ENCODE assay signal across 16 mouse cellular contexts in the genomic region with DNA sequence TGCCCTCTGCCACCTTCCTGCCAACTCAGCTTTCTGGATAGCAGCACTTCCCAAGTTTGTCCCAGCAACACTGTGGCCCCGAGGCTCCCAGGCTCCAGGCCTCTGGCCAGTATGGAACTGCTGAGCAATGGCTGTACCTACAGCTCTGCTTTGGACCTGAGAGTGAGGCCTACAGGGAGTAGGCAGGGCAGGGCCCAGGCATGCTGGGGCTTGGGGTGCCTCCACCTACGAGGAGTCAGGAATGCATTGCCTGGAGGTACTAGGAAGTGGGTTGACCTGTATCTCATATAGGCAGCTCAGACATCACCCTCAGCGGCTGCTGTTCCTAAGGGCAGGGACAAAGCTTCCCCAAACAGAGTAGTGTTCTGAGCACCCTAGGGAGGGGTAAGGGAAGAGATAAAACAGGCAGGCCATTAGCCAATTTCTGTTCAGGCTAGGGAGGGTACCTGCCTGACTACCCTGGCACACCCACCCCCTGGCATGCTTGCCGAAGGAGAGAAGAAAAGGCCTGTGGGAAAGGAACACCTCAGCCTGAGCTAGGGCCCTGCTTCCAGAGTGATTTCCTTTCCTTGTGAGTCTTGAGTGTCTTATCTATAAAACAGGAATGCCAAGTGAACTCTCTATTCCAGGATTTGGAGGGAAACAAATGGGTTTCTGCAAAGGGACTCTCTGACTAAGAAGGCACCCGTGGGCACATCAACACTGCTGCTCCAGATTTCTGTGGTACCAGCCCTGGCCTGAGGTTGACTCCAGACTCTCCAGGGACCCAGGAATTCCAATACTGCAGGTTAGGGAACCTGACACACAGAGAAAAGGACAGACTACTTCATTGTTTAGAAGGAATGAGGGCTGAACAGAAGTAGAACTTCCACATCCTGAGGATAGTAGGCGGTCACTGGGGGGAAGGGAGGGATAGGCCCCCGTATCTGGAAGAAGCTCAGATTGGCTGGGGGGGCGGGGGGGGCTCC. TPM values are rescaled to one million over a fixed set of nuclear protein-coding genes. Genes with fewer than 3 reads are reported as not detected.
DNase-seq lines count a peak whose midpoint lies in the region; ATAC-seq and TF ChIP-seq lines count a peak whose summit lies in the region.
"Had no signal": no experiment of that assay in that cellular context is flagged by ENCODE, and none has a peak within 500 bp of the region (broad histone marks: within the 10 kb centered on the region; RNA-seq: fewer than 3 reads in every experiment).

No protein-coding gene starts in this region.

- 39% methylated on average over 8 of the region's 8 CpGs for WGBS in heart, embryonic 15.5 days
- WGBS in midbrain, postnatal 0 days: 70% methylated on average over 8 of the region's 8 CpGs
- WGBS in midbrain, embryonic 13.5 days: 73% methylated on average over 8 of the region's 8 CpGs
- 57% methylated on average over 8 of the region's 8 CpGs for WGBS in stomach, embryonic 15.5 days

- peaks cover 10% of the 10 kb centered on the region; the same call in 1 of the 2 replicates for H3K36me3 ChIP-seq in heart, embryonic 15.5 days
- H3K36me3 ChIP-seq in midbrain, postnatal 0 days (ENCODE audit: insufficient read depth, low read length): peaks cover 7% of the 10 kb centered on the region
- no peaks in the 10 kb centered on the region for H3K36me3 ChIP-seq in midbrain, embryonic 13.5 days
- H3K36me3 ChIP-seq in stomach, embryonic 15.5 days: no peaks in the 10 kb centered on the region
- H3K36me3 ChIP-seq: G1E had no signal

- H3K9ac ChIP-seq in heart, embryonic 15.5 days: no peak overlapping the region
- H3K9ac ChIP-seq in midbrain, postnatal 0 days (replicated peaks; ENCODE audit: low read length, poor library complexity, severe bottlenecking): 0 out of 2 replicates have a peak overlapping the region, but pooled peaks have one; percentile 13
- H3K9ac ChIP-seq in midbrain, embryonic 13.5 days (replicated peaks): no peak overlapping the region
- H3K9ac ChIP-seq in stomach, embryonic 15.5 days: no peak overlapping the region

- peaks cover 69% of the 10 kb centered on the region for H3K4me1 ChIP-seq in heart, embryonic 15.5 days (replicated peaks)
- H3K4me1 ChIP-seq in midbrain, postnatal 0 days (ENCODE audit: insufficient read depth, low read length): peaks cover 7% of the 10 kb centered on the region; the same call in 1 of the 2 replicates
- H3K4me1 ChIP-seq in midbrain, embryonic 13.5 days (replicated peaks): peaks cover 13% of the 10 kb centered on the region
- H3K4me1 ChIP-seq in stomach, embryonic 15.5 days: peaks cover 60% of the 10 kb centered on the region

- TF ChIP-seq CTCF in midbrain, postnatal 0 days (IDR thresholded peaks at IDR 0.05): no peak

- H3K9me3 ChIP-seq in heart, embryonic 15.5 days (replicated peaks): no peaks in the 10 kb centered on the region
- H3K9me3 ChIP-seq in midbrain, postnatal 0 days (ENCODE audit: low read length): no peaks in the 10 kb centered on the region
- no peaks in the 10 kb centered on the region for H3K9me3 ChIP-seq in midbrain, embryonic 13.5 days
- H3K9me3 ChIP-seq in stomach, embryonic 15.5 days: no peaks in the 10 kb centered on the region
- H3K9me3 ChIP-seq: G1E had no signal

- no peaks in the 10 kb centered on the region for H3K27me3 ChIP-seq in heart, embryonic 15.5 days
- no peaks in the 10 kb centered on the region for H3K27me3 ChIP-seq in midbrain, postnatal 0 days (ENCODE audit: insufficient read depth, low read length)
- H3K27me3 ChIP-seq in midbrain, embryonic 13.5 days: peaks cover 24% of the 10 kb centered on the region
- no peaks in the 10 kb centered on the region for H3K27me3 ChIP-seq in stomach, embryonic 15.5 days (replicated peaks)

- peak overlapping the region; percentile 86 for H3K27ac ChIP-seq in heart, embryonic 15.5 days
- no peak overlapping the region for H3K27ac ChIP-seq in midbrain, postnatal 0 days (ENCODE audit: low read depth, low read length)
- no peak overlapping the region for H3K27ac ChIP-seq in midbrain, embryonic 13.5 days
- peak overlapping the region; percentile 64 for H3K27ac ChIP-seq in stomach, embryonic 15.5 days
- H3K27ac ChIP-seq: macrophage had no signal

- ATAC-seq in heart, embryonic 15.5 days (replicated peaks; ENCODE audit: insufficient number of reproducible peaks, insufficient read depth, low FRiP score, low read depth): no peak
- ATAC-seq in midbrain, postnatal 0 days (ENCODE audit: low FRiP score): no peak
- ATAC-seq in midbrain, embryonic 13.5 days: no peak
- no peak for ATAC-seq in stomach, embryonic 15.5 days (ENCODE audit: insufficient read depth, low FRiP score, low read depth)
- ATAC-seq: activated CD4-positive, CD25-positive, alpha-beta regulatory T cell, adult 4 months had no signal

- no peak for DNase-seq in heart, postnatal 14 days
- no peak for DNase-seq in midbrain, postnatal 0 days (ENCODE audit: low spot score)
- peak; percentile 61 for DNase-seq in fat pad, adult 2 months (ENCODE audit: extremely low read depth, low read depth, low spot score)
- DNase-seq in spleen, postnatal 36 days (ENCODE audit: low spot score in 2 of 2): no peak
- DNase-seq in gastrocnemius, postnatal 10 days: no peak
- DNase-seq: retina, postnatal 1 day had no signal

- intact Hi-C loops in heart, postnatal 14 days (cut with DNase I): no loop called here

- H3K4me2 ChIP-seq in heart, embryonic 15.5 days: 0 out of 2 replicates have a peak overlapping the region, but pooled peaks have one; percentile 30
- H3K4me2 ChIP-seq in midbrain, postnatal 0 days (ENCODE audit: low read depth, low read length, poor library complexity, severe bottlenecking): no peak overlapping the region
- H3K4me2 ChIP-seq in midbrain, embryonic 13.5 days (replicated peaks): no peak overlapping the region
- no peak overlapping the region for H3K4me2 ChIP-seq in stomach, embryonic 15.5 days

- H3K4me3 ChIP-seq in heart, embryonic 15.5 days: no peak overlapping the region
- H3K4me3 ChIP-seq in midbrain, postnatal 0 days (ENCODE audit: low read depth, low read length): no peak overlapping the region
- no peak overlapping the region for H3K4me3 ChIP-seq in midbrain, embryonic 13.5 days (replicated peaks)
- H3K4me3 ChIP-seq in stomach, embryonic 15.5 days (replicated peaks): no peak overlapping the region
- H3K4me3 ChIP-seq: erythroblast, embryonic 14.5 days had no signal

RNA-seq across cellular contexts. Expression of gene Itga3, which starts 6.2 kb away (rescaled TPM):
- 9.7 and 12.9 TPM in 2 replicates for polyA plus RNA-seq in heart, embryonic 15.5 days (2015; fragmentation: Nextera tagmentation; extraction: Ambion mirVana)
- total RNA-seq in heart, postnatal 14 days (2021): 10 to 100 TPM; 13.5 to 15.6 TPM
- 33.2 and 38.3 TPM in 2 replicates for total RNA-seq in midbrain, postnatal 0 days (2014; rRNA removed)
- 11.2 and 12.3 TPM in 2 replicates for polyA plus RNA-seq in midbrain, postnatal 0 days (2015; fragmentation: Nextera tagmentation; extraction: Ambion mirVana)
- polyA plus RNA-seq in midbrain, embryonic 13.5 days (2015; fragmentation: Nextera tagmentation; extraction: Ambion mirVana): 6.6 and 8.8 TPM in 2 replicates
- 23.8 and 24.1 TPM in 2 replicates for polyA plus RNA-seq in stomach, embryonic 15.5 days (2015; fragmentation: Nextera tagmentation; extraction: Ambion mirVana)
- 1 to 10 TPM; 3.4 to 4.6 TPM for total RNA-seq in gastrocnemius, postnatal 10 days (2021)
- polyA plus RNA-seq: G1E had no signal

RNA-seq across cellular contexts. Expression of gene Pdk2, which starts 29.3 kb away (rescaled TPM):
- polyA plus RNA-seq in heart, embryonic 15.5 days (2015; fragmentation: Nextera tagmentation; extraction: Ambion mirVana): 114 and 117 TPM in 2 replicates
- total RNA-seq in heart, postnatal 14 days (2021): 100 to 1,000 TPM; 297 to 326 TPM
- total RNA-seq in midbrain, postnatal 0 days (2014; rRNA removed): 14.1 and 18.1 TPM in 2 replicates
- 30.8 and 32.7 TPM in 2 replicates for polyA plus RNA-seq in midbrain, postnatal 0 days (2015; fragmentation: Nextera tagmentation; extraction: Ambion mirVana)
- 21.4 and 24.7 TPM in 2 replicates for polyA plus RNA-seq in midbrain, embryonic 13.5 days (2015; fragmentation: Nextera tagmentation; extraction: Ambion mirVana)
- polyA plus RNA-seq in stomach, embryonic 15.5 days (2015; fragmentation: Nextera tagmentation; extraction: Ambion mirVana): 30.2 and 35.1 TPM in 2 replicates
- total RNA-seq in gastrocnemius, postnatal 10 days (2021): 100 to 1,000 TPM; 345 to 347 TPM

RNA-seq across cellular contexts. Expression of gene Dlx3, which starts 49.5 kb away (rescaled TPM):
- 0.08 and 0.10 TPM in 2 replicates for polyA plus RNA-seq in heart, embryonic 15.5 days (2015; fragmentation: Nextera tagmentation; extraction: Ambion mirVana)
- not detected for total RNA-seq in heart, postnatal 14 days (2021)
- total RNA-seq in midbrain, postnatal 0 days (2014; rRNA removed): 0.33 TPM in 1 of 2 replicates, not detected in the other
- polyA plus RNA-seq in midbrain, postnatal 0 days (2015; fragmentation: Nextera tagmentation; extraction: Ambion mirVana): not detected in 2 replicates
- polyA plus RNA-seq in midbrain, embryonic 13.5 days (2015; fragmentation: Nextera tagmentation; extraction: Ambion mirVana): 0.27 and 0.30 TPM in 2 replicates
- polyA plus RNA-seq in stomach, embryonic 15.5 days (2015; fragmentation: Nextera tagmentation; extraction: Ambion mirVana): 1.9 and 2.0 TPM in 2 replicates
- 1 to 10 TPM in 1 of 2 experiments, not detected in 1; 2.7 TPM for total RNA-seq in gastrocnemius, postnatal 10 days (2021)
- total RNA-seq: gastrocnemius, adult 18-20 months; layer of hippocampus, adult 18-20 months; left cerebral cortex, postnatal 25 days had no signal
- polyA plus RNA-seq: activated CD4-positive, CD25-positive, alpha-beta regulatory T cell, adult 4 months; erythroblast, embryonic 14.5 days; G1E; macrophage had no signal

Comparison
In these comparisons a context has a peak if more than half of its experiments do, and no peak if none do; other contexts are left out.
1. H3K27ac ChIP-seq: peak in heart, embryonic 15.5 days (single experiment) and stomach, embryonic 15.5 days (single experiment); none in midbrain, postnatal 0 days (single experiment) and midbrain, embryonic 13.5 days (single experiment).